Mouse (Mus musculus) hindbrain, embryonic 15.5 days (tissue): Measurements from ENCODE around the gene Acot3. TPM values are rescaled to one million over a fixed set of nuclear protein-coding genes. Genes with fewer than 3 reads are reported as not detected.

Experiments
- ATAC-seq: fragments of 200-750 bp; cut with Nextera tagmentation; 2 replicates; pipeline ENCODE4 v1.8.0; 2017; ENCODE audit warnings: low read depth, moderate number of reproducible peaks, moderate TSS enrichment; ENCODE audit not compliant: low FRiP score
- H3K27ac ChIP-seq: fragments of 300-500 bp; sonication (generic); replicated peaks from 2 replicates; pipeline ENCODE4 v1.5.1; 2015; ENCODE audit warnings: mild to moderate bottlenecking, inconsistent platforms
- H3K27me3 ChIP-seq: fragments of 300-500 bp; sonication (generic); 2 replicates; pipeline ENCODE4 v1.6.1; 2015; ENCODE audit warnings: control low read depth, inconsistent platforms
- H3K36me3 ChIP-seq: fragments of 300-500 bp; sonication (generic); 2 replicates; pipeline ENCODE4 v1.6.1; 2015; ENCODE audit warnings: control low read depth, inconsistent platforms
- H3K4me1 ChIP-seq: fragments of 300-500 bp; sonication (generic); replicated peaks from 2 replicates; pipeline ENCODE4 v1.6.1; 2015; ENCODE audit warnings: control low read depth, inconsistent platforms
- H3K4me2 ChIP-seq: fragments of 300-500 bp; sonication (generic); 2 replicates; pipeline ENCODE4 v1.6.1; 2015; ENCODE audit warnings: moderate library complexity, mild to moderate bottlenecking, inconsistent platforms
- H3K4me3 ChIP-seq: fragments of 300-500 bp; sonication (generic); 2 replicates; pipeline ENCODE4 v1.5.1; 2015; ENCODE audit warnings: mild to moderate bottlenecking, inconsistent platforms
- H3K9ac ChIP-seq: fragments of 300-500 bp; sonication (generic); 2 replicates; pipeline ENCODE4 v1.6.1; 2015; ENCODE audit warnings: inconsistent platforms
- H3K9me3 ChIP-seq: fragments of 300-500 bp; sonication (generic); 2 replicates; pipeline ENCODE4 v1.6.1; 2016; ENCODE audit warnings: control low read depth, inconsistent platforms
- WGBS: fragments of 180-500 bp; shearing (Covaris S2); methylation state at CpG from one replicate; pipeline ENCODE4 v1.1.7; 2015; 5-methylcytosine and 5-hydroxymethylcytosine counted together
- polyA plus RNA-seq: library from polyadenylated mRNA; unstranded; fragments of >200 nt; fragmentation: Nextera tagmentation; extraction: Ambion mirVana; gene quantifications from 2 replicates; pipeline ENCODE4 v1.2.1, GENCODE M21; 2015

Acot3 gene
- polyA plus RNA-seq, 1 experiment from 2014 or later: 1.4 TPM

GRCm38 (mm10) chr12:84109924-84110323, 58.0 kb downstream of the Acot3 start:
- no peak overlapping the region for H3K9ac ChIP-seq
- H3K4me3 ChIP-seq: no peak overlapping the region
- no peak for ATAC-seq
- no peaks in the 10 kb centered on the region for H3K36me3 ChIP-seq
- no peak overlapping the region for H3K27ac ChIP-seq
- H3K4me2 ChIP-seq: no peak overlapping the region
- H3K9me3 ChIP-seq: no peaks in the 10 kb centered on the region
- 62% methylated on average over 1 of the region's 1 CpGs for WGBS
- H3K4me1 ChIP-seq: peaks cover 4% of the 10 kb centered on the region
- H3K27me3 ChIP-seq: no peaks in the 10 kb centered on the region

Other genes starting within 250 kb of the Acot3 start
- gene Numb, start 130.2 kb upstream of the Acot3 start, polyA plus RNA-seq: 15.3 and 17.4 TPM in 2 replicates
- gene Riox1, start 101.5 kb upstream of the Acot3 start, polyA plus RNA-seq: 11.5 and 11.9 TPM in 2 replicates
- gene Heatr4, start 67.3 kb upstream of the Acot3 start, polyA plus RNA-seq: not detected in 2 replicates
- gene Acot2, start 64.3 kb upstream of the Acot3 start, polyA plus RNA-seq: 16.0 and 16.9 TPM in 2 replicates
- gene Acot1, start 42.7 kb upstream of the Acot3 start, polyA plus RNA-seq: 91.0 and 98.0 TPM in 2 replicates
- gene Acot4, start 13.8 kb upstream of the Acot3 start, polyA plus RNA-seq: 0.32 and 0.58 TPM in 2 replicates
- not detected in 2 replicates for gene Gm49366, start 13.2 kb upstream of the Acot3 start, polyA plus RNA-seq
- 0.44 and 0.46 TPM in 2 replicates for gene Acot5, start 17.2 kb downstream of the Acot3 start, polyA plus RNA-seq
- 0.84 and 1.7 TPM in 2 replicates for gene Acot6, start 48.5 kb downstream of the Acot3 start, polyA plus RNA-seq
- gene Dnal1, start 62.2 kb downstream of the Acot3 start, polyA plus RNA-seq: 7.2 and 7.8 TPM in 2 replicates
- 4.0 and 4.5 TPM in 2 replicates for gene Pnma1, start 96.3 kb downstream of the Acot3 start, polyA plus RNA-seq
- gene Elmsan1, start 166.7 kb downstream of the Acot3 start, polyA plus RNA-seq: 4.5 and 4.9 TPM in 2 replicates
- gene Ptgr2, start 233.1 kb downstream of the Acot3 start, polyA plus RNA-seq: 13.6 and 16.2 TPM in 2 replicates